Mouse (Mus musculus) midbrain, postnatal 0 days (tissue): ENCODE results near the gene Saa2. TPM values are rescaled to one million over a fixed set of nuclear protein-coding genes. Genes with fewer than 3 reads are reported as not detected.

Experiments
- ATAC-seq: fragments of 200-750 bp; cut with Nextera tagmentation; 2 replicates; pipeline ENCODE4 v1.8.0; 2017; ENCODE audit warnings: moderate number of reproducible peaks, mild to moderate bottlenecking, moderate TSS enrichment, moderate library complexity; ENCODE audit not compliant: low FRiP score
- DNase-seq: peaks from one replicate; pipeline ENCODE4 v3.0.0-alpha.2; 2015; ENCODE audit warnings: low spot score
- H3K27ac ChIP-seq: fragments of 300-500 bp; sonication (generic); 2 replicates; pipeline ENCODE4 v1.5.1; 2014; ENCODE audit warnings: low read depth, mild to moderate bottlenecking, low read length, mixed read lengths
- H3K27me3 ChIP-seq: fragments of 300-500 bp; sonication (generic); 2 replicates; pipeline ENCODE4 v1.6.1; 2014; ENCODE audit warnings: low read length, control low read depth, mixed read lengths; ENCODE audit not compliant: insufficient read depth
- H3K36me3 ChIP-seq: fragments of 300-500 bp; sonication (generic); 2 replicates; pipeline ENCODE4 v1.6.1; 2014; ENCODE audit warnings: low read length, control low read depth, mixed read lengths; ENCODE audit not compliant: insufficient read depth
- H3K4me1 ChIP-seq: fragments of 300-500 bp; sonication (generic); 2 replicates; pipeline ENCODE4 v1.6.1; 2014; ENCODE audit warnings: mild to moderate bottlenecking, control low read depth, antibody characterized with exemption, low read length, mixed read lengths; ENCODE audit not compliant: insufficient read depth
- H3K4me2 ChIP-seq: fragments of 300-500 bp; sonication (generic); 2 replicates; pipeline ENCODE4 v1.6.1; 2014; ENCODE audit warnings: low read depth, mild to moderate bottlenecking, low read length, mixed read lengths; ENCODE audit not compliant: poor library complexity, severe bottlenecking
- H3K4me3 ChIP-seq: fragments of 300-500 bp; sonication (generic); 2 replicates; pipeline ENCODE4 v1.5.1; 2014; ENCODE audit warnings: low read depth, mild to moderate bottlenecking, low read length, moderate library complexity
- H3K9ac ChIP-seq: fragments of 300-500 bp; sonication (generic); replicated peaks from 2 replicates; pipeline ENCODE4 v1.6.1; 2014; ENCODE audit warnings: mild to moderate bottlenecking, low read length, moderate library complexity, mixed read lengths; ENCODE audit not compliant: poor library complexity, severe bottlenecking
- H3K9me3 ChIP-seq: fragments of 300-500 bp; sonication (generic); 2 replicates; pipeline ENCODE4 v1.6.1; 2016; ENCODE audit warnings: low read length, control low read depth
- CTCF ChIP-seq: IDR thresholded peaks from 2 replicates; pipeline ENCODE4 v1.5.1; 2016; ENCODE audit warnings: antibody characterized with exemption, mild to moderate bottlenecking
- WGBS: fragments of 180-500 bp; shearing (Covaris S2); extraction: QIAGEN DNeasy Blood & Tissue Kit; methylation state at CpG from one replicate; pipeline ENCODE4 v1.1.7; 2014; 5-methylcytosine and 5-hydroxymethylcytosine counted together
- polyA plus RNA-seq: library from polyadenylated mRNA; unstranded; fragments of >200 nt; fragmentation: Nextera tagmentation; extraction: Ambion mirVana; gene quantifications from 2 replicates; pipeline ENCODE4 v1.2.1, GENCODE M21; 2015
- total RNA-seq: library from RNA; depleted of rRNA; stranded (reverse); fragments of >200 nt; gene quantifications from 2 replicates; pipeline ENCODE4 v1.2.3, GENCODE M21; 2014

Gene Saa2
- total and polyA plus RNA-seq, 2 experiments from 2014 or later = not detected

GRCm38 (mm10) chr7:46745816-46746215, 5.8 kb upstream of the Saa2 start:
- 81% methylated on average over 3 of the region's 3 CpGs for WGBS
- ATAC-seq = no peak
- Histone ChIP-seq H3K36me3 (no peaks in the 10 kb centered on the region), H3K9me3 (no peaks in the 10 kb centered on the region), H3K4me1 (no peaks in the 10 kb centered on the region), H3K27me3 (no peaks in the 10 kb centered on the region), H3K27ac (no peak overlapping the region), H3K4me3 (no peak overlapping the region), H3K9ac (no peak overlapping the region), H3K4me2 (no peak overlapping the region)
- no peak for TF ChIP-seq CTCF
- DNase-seq = no peak

GRCm38 (mm10) chr7:46746381-46746780, 5.2 kb upstream of the Saa2 start:
- no peak for ATAC-seq
- no peak for TF ChIP-seq CTCF
- 93% methylated on average over 7 of the region's 7 CpGs for WGBS

DNA sequence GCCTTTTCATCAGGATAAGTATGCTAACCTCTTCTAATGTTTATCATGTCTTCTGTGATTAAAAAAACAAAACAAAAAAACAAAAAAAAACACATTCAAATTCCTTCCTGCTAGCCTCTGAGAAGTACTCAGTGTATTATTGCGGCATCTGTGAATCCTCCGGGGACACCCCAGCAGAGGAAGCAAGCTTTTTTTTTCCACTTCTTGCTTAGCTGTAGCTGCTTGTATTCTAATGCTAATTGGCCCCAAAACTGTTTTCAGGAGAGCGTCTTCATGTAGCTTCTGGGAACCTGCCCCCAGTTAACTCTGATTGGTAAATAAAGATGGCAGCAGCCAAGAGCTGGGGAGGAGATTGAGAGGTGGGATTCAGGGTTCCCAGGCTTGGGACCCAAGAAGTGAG, 3.1 kb upstream of the Saa2 start:
- Histone ChIP-seq H3K27ac (no peak overlapping the region), H3K4me3 (no peak overlapping the region), H3K27me3 (no peaks in the 10 kb centered on the region), H3K4me2 (no peak overlapping the region), H3K9ac (no peak overlapping the region), H3K9me3 (no peaks in the 10 kb centered on the region), H3K36me3 (no peaks in the 10 kb centered on the region), H3K4me1 (no peaks in the 10 kb centered on the region)
- DNase-seq (no peak), ATAC-seq (no peak)
- whole genome bisulfite sequencing = 28% methylated on average over 3 of the region's 3 CpGs
- no peak for TF ChIP-seq CTCF

More at GRCm38 (mm10) chr7:46746381-46746780, 5.2 kb upstream of the Saa2 start:
- H3K4me2 ChIP-seq = no peak overlapping the region
- H3K27ac ChIP-seq = no peak overlapping the region
- DNase-seq = no peak
- no peaks in the 10 kb centered on the region for H3K27me3 ChIP-seq
- H3K9ac ChIP-seq = no peak overlapping the region
- H3K36me3 ChIP-seq = no peaks in the 10 kb centered on the region
- no peaks in the 10 kb centered on the region for H3K9me3 ChIP-seq
- no peaks in the 10 kb centered on the region for H3K4me1 ChIP-seq
- H3K4me3 ChIP-seq = no peak overlapping the region

GRCm38 (mm10) chr7:46761049-46761795, 9.6 kb downstream of the Saa2 start:
- no peak for ATAC-seq
- H3K4me3 ChIP-seq = no peak overlapping the region
- H3K27me3 ChIP-seq = no peaks in the 10 kb centered on the region
- no peak for DNase-seq
- H3K36me3 ChIP-seq = peaks cover 48% of the 10 kb centered on the region
- no peak overlapping the region for H3K9ac ChIP-seq
- no peaks in the 10 kb centered on the region for H3K9me3 ChIP-seq
- no peak for TF ChIP-seq CTCF
- 78% methylated on average over 11 of the region's 11 CpGs for WGBS
- H3K4me2 ChIP-seq = no peak overlapping the region
- no peaks in the 10 kb centered on the region for H3K4me1 ChIP-seq
- no peak overlapping the region for H3K27ac ChIP-seq

- ATAC-seq = no peak
- Histone ChIP-seq H3K9me3 (no peaks in the 10 kb centered on the region), H3K9ac (no peak overlapping the region), H3K4me3 (no peak overlapping the region), H3K4me2 (no peak overlapping the region), H3K4me1 (no peaks in the 10 kb centered on the region), H3K27me3 (no peaks in the 10 kb centered on the region), H3K36me3 (peaks cover 56% of the 10 kb centered on the region), H3K27ac (no peak overlapping the region)
- WGBS = 97% methylated on average over 5 of the region's 5 CpGs
- DNase-seq = no peak
- no peak for TF ChIP-seq CTCF
Measured at GRCm38 (mm10) chr7:46762601-46763000, 11.0 kb downstream of the Saa2 start.

- TF ChIP-seq CTCF = no peak
- no peak overlapping the region for H3K9ac ChIP-seq
- H3K4me1 ChIP-seq = no peaks in the 10 kb centered on the region
- no peak overlapping the region for H3K27ac ChIP-seq
- H3K4me3 ChIP-seq = no peak overlapping the region
- 51% methylated on average over 8 of the region's 8 CpGs for WGBS
- ATAC-seq (no peak), DNase-seq (no peak)
- H3K9me3 ChIP-seq = no peaks in the 10 kb centered on the region
- no peaks in the 10 kb centered on the region for H3K27me3 ChIP-seq
- peaks cover 70% of the 10 kb centered on the region for H3K36me3 ChIP-seq
- no peak overlapping the region for H3K4me2 ChIP-seq
Measured at GRCm38 (mm10) chr7:46764672-46765071, 13.1 kb downstream of the Saa2 start.
